Mouse (Mus musculus) c-Kit-negative CD71-positive TER-119-positive erythroid progenitor cells, embryonic 14.5 days (primary cell): ENCODE measurements around the gene Adgb.
"Not testable (repeated sequence)": the region's sequence is repeated elsewhere in the genome, so short reads cannot be mapped to it uniquely, and the experiment has no call there.

ENCODE experiments used
- DNase-seq: peaks from one replicate; pipeline ENCODE4 v3.0.0-alpha.2; 2013; ENCODE audit warnings: low read depth, low spot score

Gene Adgb

DNA sequence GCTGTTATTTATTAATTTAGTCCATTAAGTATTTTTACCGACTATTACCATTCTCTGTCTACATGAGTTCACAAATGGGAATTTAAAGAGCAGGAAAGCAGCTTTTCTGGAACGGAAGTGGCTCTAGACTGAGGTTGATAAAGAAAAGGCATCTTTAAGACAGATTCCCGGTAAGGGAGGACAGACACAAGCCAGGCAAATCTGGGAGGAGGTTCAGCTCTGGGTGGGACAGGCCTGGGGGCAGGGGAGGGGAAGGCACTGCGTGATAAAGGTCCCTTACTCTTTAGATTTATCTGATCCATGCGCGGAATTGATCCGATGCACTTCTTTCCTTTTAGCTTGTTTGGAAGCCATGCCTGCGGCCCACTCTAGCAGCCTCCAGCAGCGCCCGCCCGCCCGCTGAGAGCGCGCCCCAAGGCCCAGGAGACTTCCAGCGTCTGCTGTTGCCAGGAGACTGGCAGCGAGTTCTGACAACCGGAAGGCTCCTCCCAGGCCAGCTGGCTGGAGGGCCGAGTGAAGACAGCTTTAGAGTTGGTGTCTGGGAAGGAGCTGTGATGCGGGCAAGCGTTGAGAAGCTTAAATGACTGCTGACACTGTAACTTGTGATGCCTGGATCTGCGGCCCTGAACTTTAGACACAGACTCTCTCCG, at the start of gene Adgb:
TSS of gene Adgb (minus strand) at position 366 of the 650 bp plus-strand sequence.
- no peak for DNase-seq

DNA sequence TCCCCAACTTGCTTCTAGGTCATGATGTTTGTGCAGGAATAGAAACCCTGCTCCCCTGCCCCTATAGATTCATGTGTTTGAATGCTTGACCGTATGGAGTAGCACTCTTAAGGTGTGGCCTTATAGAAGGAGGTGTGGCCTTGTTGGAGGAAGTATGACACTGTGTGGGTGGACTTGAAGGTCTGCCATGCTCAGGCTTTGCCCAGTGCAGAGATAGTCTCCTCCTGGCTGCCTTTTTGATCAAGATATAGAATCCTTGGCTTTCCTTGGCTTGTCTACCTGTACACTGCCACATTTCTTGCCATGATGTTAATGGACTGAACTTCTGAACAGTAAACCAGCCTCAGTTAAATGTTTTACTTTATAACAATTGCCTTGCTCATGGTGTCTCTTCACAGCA, 8.0 kb upstream of the Adgb start:
- no peak for DNase-seq

DNA sequence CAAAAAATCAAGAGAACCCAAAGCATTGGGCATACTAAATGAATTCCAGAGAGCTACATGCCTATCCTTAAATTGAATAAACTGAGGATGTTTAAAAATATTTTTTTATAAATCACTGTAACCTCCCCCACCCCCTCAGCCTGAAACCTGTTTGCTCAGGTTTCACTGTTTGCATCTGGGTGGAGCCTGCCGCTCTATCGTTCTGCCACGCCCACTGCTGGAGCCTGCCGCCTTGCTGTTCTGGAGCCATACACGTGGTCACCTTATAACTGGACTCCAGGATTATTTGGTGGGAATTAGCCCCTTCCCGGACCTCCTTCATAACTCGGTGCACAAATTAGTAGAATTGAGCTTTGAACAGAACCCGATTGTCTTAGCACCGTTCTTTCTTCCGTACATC, 5.3 kb upstream of the Adgb start:
- not testable (repeated sequence) for DNase-seq

DNA sequence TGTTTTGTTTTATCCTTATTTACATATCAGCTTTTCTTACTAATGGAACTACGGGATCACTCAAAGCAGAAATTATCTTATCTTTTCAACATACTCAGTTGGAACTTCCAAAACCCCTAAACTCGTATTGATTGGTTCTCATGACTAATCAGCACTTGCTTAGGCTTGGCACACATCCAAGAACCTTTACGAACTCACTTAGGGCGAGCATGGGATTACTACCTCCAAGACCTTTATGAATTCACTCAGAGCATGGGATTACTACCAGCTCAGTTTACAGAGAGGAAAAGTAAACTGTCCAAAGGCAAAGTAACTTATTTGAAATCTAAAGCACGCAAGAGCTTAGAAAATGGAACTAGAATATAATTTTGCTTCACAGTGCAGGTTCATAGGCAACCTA, 4.8 kb upstream of the Adgb start:
- DNase-seq = no peak

DNA sequence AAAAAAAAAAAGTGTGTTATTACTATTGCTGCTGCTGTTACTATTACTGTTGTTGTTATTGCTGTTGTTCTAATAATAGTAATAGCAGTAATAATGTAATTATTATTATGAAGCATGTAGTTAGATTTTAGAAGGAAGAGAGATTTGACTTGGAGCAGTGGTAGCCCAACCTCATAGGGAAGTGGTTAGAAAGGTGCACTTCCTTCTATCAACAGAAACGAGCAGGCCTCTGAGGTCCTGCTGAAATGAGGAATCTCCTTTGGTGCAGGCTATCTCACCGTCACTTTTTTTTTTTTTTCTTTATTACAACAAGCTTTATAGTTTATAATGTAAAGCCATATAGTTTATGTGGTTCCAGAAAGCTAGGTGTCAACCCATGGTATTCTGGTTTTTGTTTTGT, 4.4 kb upstream of the Adgb start:
- DNase-seq = no peak

DNA sequence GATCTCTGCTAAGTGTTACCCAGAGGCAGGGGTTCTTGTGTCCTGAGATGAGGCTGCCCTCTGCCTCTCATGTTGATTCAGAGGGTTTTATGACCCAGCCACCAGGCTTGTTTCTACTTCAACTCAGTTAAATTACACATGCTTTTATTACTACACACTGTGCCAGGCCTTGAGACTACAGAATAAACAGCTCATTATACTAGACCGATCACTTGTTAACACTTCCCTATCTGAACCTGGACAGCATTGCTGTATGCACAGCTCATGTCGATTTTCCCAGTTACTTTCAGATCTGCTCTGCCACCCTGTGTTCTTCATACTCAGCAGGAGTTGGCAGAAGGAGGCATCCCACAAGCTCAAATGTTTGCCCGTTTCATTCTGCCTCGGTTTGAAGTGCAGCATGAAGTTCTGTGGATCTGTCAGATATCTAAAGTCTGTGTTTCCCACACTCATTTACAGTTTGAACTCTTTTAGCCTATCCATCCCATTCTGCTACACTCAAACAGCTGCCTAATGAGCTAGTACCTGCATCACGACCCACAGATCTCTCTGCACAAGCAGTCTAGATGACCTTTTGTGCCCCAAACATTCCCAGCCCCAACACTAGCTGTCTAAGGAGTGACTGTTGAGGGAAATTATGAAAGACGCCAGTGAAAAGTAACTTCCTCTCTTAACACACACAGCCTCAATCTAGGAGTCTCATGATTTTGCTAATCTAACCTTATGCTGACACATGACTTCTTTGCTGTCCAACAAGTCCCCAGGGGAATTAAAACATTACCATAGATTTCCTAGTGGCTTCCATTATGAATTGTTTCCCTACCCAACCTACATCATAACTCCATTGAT, 3.2 kb downstream of the Adgb start:
- no peak for DNase-seq

DNA sequence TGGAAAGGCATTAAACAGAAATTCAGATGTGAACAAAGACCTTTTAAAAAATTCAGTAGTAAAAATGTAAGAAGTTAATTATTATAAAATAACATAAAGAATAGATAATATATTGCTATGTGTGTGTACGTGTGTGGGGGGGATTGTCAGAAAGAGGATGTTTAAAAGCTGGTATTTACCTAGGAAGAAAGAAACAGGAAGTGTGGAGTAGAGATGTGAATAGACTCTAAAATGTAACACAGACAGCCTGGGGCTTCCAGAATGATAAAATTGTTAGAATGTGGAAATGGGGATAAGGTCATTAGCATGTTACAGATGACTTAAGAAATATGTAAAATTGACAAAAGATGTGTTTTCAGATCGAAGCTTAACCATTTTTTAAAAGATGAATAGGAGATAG, 12.0 kb downstream of the Adgb start:
- no peak for DNase-seq

DNA sequence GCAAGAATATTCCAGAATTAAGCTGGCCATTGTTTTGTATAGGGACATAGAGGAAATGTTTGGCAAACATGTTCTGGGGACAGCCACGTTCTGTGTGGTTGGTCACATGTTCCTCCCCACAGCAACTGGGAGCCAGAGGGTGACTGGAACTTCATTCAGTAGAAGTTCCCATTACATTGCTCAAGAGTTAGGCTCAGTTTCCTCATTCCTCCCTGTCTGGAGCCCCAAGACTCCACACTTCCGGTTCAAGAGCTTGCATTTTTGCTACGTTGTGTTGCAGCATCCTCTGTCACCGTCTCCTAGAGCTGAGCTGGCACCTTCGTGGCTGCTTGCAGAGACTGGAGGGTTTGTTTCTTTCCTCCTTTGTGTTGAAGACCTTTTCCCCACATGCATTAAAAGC, 15.1 kb downstream of the Adgb start:
- DNase-seq = no peak

DNA sequence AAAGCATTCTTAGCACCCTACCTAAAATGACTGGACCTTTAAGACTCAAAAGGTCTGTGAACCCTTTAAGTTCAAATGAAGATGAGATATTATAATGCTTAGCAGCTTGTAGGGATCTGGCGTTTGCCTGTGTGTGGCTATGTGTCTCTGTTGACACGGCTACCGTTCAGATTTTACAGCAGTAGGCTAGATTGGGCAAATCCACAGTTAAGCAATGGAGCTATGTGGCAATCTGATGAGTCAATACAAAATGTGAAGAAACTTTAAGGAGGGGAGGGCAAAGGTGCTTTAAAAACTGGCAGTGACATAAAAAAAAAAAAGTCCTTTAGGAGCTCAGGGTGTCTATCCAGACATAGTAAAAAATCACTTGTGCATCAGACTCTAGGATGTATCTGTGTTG, 23.1 kb downstream of the Adgb start:
- DNase-seq = no peak

DNA sequence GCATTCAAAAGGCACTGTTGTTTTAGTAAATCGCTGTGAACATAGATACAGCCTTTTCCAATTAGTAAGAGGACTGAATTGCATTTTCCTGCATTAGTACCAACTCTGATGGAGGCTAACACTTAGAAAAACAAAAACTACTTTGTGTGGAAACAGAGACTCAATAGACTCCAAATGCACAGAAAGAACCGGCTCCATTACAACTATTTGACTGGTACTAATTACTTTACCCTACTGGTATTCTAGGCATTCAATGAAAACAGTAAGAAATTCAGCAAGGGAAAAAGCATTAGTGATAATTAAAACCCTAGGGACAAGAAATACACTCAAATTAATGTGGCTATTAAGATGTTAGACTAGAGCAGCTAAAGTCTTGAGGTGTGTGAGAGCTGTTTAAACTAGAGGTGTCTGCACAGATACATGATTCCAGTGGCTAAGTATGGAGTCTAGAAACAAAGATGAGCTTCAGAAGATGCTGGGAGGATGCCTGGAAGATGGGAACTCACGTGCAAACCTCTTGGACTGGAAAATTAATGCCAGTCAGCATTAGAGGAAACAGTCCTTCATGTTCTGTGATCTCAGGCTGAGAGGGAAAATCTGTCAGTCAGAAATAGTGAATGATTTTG, 27.2 kb downstream of the Adgb start:
- DNase-seq = no peak

DNA sequence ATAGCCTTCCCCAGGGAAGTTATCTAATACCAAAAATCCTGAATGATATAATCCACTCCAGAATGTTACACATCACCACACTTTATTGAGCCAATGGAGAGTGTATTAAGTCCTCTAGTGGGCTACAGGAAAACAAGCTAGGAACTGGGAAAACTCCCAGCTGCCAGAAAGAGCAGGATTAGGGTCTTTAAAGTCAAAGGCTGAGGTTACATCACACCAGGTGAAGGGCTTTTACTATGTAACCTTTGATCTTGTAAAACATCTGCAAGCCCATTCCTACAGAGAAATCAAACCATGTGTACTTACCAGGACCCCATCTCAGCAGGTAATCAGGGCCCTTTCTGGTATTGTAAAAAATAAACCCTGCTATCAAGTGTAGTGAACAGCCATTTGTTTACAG, 28.6 kb downstream of the Adgb start:
- no peak for DNase-seq

DNA sequence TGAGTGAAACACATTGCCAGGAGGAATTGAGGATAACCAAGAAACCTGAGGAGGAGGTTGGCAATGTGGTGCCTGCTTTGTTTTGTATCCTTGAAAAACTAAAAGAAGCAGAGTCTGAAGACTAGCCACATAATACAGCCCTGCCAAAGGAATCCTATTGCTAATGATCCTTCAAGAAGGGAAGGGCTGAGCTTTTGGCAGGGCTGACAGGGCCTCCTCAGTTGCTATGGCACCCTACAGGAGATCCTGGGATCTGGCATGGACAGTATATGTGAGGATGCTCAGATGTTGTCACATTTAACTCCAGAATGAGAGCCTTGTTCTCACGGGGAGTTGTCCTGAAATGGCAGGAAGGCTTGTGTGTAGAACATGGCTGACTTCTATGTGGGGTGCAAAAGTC, 37.1 kb downstream of the Adgb start:
- no peak for DNase-seq

DNA sequence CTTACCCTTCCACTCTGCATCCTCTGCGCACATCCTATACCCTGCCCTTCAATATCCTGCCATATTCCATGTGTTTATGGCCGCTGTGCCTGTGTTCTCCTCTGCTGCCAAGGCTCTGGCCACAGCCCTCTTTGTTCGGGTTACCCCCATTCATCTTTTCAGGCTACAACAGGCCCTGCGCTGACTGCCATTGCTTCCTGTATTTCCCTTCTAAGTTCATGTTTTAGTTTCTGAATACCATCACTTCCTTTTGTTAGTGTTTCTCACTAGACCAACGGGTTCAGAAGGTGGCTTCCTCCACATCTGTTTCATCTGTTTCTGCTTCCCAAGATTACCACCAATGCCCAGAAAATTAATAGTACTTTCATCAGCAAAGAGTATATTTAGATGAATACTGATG, 42.5 kb downstream of the Adgb start:
- DNase-seq = no peak

DNA sequence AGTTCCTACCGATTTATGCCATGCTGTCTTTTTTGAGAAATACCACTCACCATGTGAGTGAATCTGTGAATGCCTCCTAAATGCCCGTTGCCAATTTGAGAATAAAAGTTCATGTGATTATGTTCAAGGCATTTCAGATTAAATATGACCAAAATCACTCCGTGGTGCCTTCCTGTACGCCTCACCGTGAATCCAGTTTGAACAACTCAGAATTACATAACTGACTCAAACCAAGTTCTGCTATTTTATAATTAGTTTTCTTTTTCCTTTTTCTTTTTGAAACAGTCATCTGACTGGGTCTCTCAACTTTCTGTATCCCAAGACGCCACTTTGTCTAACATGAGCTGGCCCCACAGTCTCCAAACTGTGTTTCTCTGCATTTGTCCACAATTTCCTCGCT, 43.1 kb downstream of the Adgb start:
- DNase-seq = no peak

DNA sequence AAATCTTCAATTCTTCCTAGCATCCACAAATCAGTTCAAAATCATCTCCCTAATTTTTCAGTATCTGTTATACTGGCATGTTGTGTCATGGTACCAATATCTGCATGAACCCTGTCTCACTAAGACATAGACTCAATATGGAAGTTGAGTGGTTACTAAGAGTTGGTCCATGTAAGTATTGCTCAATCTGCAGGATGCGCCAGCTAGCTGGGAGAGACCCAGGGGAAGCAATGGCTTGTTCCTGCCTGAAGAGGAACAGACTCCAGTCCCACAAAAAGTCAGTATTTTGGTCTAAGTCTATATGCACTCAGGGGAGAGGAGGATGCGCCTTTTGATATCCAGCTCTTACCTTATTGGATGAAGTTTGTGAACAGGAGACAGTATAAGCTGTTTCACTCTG, 47.7 kb downstream of the Adgb start:
- no peak for DNase-seq

DNA sequence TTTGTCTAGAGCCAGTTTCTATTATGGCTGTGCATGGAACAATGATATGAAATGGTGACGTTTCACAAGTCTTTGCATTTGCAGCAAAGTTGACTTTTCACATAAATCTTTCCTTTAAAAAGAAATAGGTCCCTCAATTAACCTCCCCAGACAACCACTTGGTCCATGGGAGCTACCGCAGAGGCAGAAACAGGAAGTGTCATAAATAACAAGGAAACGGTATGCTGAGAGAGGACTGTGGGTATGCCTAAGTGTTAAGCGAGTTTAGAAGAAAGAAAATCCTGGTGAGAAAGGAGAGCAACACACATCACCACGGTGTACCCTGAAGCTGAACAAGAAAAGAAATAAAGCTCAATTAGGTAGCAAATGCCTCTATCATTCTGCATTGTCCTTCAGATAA, 61.1 kb downstream of the Adgb start:
- DNase-seq = no peak

DNA sequence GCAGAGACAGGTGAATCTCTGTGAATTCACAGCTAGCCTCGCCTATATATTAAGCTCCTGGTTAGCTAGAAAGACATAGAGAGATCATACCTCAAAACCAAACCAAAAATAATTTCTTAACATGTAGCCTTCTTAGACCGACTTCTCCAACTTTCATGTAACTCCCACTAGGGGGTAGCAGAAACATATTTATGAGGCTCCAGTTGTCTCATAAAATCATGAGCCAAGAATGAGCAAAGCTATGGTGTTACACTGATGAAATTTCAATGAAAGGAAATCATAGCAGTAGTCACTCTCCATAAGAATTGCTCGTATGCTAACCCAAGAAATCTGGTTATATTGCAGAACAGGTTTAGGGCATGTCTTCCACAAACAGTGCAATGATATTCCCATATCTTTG, 64.0 kb downstream of the Adgb start:
- DNase-seq = no peak

DNA sequence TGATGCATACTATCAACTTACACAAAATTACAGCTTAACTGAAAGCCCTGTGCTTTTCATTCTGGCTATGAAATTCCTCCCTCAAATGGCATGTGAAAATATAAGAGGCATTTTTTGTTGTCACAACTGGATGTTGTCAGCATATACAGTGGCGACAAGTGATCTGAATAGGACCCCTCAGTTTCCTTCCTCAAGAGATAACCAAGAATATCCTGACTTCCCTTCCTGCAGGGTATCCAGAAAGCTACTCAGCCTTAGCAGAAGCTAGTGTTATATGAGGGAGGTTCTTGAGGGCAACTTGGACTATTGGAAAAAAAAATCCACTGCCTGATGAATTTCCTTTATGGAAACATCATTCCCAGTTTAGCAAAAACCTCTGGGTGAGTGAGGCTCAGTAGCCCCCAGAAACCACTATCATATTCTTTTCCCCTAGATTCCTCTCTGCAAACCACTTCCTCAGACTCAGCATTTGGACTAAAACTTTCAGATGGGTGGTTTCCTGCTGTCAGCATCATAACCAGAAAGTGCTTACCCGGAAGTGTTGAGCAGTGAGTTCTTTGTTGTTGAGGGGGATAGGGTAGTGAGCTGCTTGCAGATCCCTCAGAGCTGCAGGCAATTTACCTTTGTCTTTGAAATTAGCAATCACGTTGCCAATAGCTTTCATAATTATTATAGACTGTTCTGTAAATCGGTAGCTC, 76.2 kb downstream of the Adgb start:
- no peak for DNase-seq

DNA sequence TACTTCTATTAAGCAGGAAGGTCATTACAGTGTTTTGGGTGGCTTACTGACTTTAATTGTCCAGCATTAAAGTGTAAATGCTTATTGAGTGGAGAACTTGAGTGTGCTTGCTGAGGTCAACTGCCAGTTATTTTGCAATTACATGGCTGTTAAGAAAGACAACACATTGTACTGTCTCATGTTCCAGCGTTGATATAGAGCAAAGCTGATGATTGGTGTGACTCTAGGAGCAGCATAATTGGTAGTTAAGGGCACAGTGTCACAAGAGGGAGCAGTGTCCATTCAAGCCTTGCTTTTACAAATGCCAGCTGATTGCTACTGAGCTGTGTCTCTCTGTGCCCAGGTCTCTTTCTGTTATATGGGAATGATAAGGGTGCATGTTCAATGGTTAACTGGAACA, 97.5 kb downstream of the Adgb start:
- DNase-seq = no peak

DNA sequence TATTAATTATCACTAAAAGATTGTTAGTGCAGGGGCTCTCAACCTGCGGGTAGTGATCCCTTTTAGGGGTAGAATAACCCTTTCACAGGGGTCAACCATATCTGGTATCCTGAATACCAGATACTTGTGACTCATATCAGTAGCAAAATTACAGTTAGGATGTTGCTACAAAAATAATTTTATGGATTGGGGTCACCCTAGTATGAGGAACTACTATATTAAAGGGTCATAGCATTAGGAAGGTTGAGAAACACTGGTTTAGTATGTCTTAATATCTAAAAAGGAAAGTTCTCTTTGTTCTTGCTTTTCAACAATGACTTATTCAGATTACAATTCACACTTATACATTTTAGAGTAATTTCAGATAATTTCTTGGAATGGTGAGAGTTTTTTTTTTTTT, 108.1 kb downstream of the Adgb start:
- no peak for DNase-seq

DNA sequence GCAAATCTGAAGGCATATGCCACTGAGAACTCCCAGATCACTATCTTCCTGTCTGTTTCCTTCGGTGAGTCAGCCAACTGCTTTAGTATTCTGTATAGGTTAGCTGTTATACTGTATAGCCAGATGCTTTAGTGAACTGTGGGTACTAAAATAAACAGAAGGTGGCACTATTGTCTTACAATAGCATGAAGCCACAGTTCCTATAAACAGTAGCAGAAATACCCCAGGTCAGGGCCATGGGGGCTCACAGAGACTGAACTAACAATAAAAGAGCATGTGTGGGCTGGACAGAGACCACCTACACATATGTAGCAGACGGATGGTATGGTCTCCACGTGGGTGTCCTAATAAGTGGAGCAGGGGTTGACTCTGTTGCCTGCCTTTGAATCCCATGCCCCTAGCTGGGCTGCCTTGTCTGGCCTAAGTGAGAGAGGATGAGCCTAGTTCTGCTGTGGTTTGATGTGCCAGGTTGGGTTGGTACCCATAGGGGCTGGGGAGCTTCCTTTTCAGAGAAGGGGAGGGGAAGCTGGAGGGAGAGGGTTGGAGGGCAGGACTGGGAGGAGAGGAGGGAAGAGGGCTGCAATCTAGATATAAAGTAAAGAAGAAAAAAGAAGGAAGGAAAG, 116.4 kb downstream of the Adgb start:
- DNase-seq = no peak

DNA sequence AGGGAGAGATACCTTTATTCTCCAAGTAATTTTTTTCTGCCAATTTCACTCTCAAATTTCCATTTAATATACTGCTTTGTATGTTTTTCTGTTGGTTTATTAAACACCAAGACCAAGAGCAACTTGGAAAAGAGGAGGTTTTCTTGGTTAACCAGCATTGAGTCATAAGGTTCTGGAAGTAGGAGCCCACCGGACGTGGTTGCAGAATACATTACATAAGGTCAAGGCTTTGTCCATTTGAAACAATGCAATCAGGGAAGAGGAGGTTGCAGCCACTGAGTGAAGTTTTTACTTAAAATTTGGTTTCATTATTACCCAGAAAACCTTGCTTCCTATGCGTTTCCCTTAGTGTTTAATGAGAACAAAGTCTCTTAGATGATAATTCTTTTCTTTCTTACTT, 119.9 kb downstream of the Adgb start:
- DNase-seq = no peak
